Mouse (Mus musculus): ENCODE data around the gene Mcm5.

Gene Mcm5

DNA sequence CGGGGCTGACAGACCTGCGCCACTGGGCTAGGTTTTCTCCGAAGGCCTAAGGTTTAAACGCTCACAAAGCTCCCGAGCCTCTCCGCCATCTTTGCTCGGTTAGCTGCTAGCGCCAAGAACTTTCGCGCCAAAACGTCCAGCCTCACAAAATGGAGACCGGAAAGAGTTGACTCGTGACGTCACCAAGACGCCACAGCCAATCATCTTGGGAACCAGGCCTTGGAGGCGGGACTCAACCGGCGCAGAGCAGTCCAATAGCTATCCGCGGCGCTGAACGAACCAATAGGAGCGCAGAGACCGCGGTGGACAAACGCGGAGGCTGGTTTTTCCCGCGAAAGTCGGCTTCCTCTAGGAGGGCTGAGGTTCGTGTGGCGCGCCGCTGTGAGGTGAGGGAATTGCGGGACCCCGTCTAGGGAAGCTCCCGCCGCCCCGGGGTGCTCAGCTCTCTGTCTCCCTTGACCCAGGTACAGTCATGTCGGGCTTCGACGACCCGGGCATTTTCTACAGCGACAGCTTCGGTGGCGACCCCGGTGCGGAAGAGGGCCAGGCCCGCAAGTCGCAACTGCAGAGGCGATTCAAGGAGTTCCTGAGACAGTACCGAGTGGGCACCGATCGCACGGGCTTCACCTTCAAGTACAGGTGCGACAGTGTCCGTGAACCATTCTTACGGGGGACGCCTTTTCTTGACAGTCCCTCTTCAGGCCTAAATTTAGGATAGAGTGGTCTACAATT is at the start of gene Mcm5:
Gene Mcm5, plus strand, starts transcription at position 334 of the 732 bp plus-strand sequence.
- POLR2A ChIA-PET: interaction anchor here (0.6 to 22.7 kb wide), 132 partner anchors 8 to 1756 kb away, joined by 3 to 979 read pairs (median 6); partner anchors contain the start of genes Hmox1 (in 4 of the 4), Tom1 (in 4 of the 4), Hmgxb4 (in 3 of the 4) and Rasd2 (in 2 of the 4)
- CTCF ChIA-PET: interaction anchor here (0.5 to 3.1 kb wide), 28 partner anchors 9 to 1778 kb away, joined by 3 to 66 read pairs (median 4); partner anchors contain the start of genes Hmox1 (in 2 of the 4), Rasd2 (in 2 of the 4) and Tom1 (in 1 of the 4)

DNA sequence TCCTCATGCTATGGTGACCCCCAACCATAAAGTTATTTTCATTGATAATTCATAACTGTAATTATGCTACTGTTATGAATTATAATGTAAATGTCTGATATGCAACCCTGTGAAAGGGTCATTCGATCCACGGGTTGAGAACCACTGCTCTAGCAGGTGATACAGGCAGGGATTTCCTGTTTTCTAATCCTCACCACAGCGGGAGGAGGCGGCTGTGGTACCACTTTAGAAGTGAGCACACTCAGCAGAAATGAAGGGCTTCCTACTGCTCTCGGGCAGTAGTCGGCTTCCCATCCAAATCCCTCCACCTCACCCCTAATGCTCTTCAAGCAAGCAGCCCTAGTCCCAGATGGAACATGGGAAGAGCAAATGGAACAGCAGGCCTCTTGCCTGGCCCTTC is 49.3 kb upstream of the Mcm5 start:
- POLR2A ChIA-PET: interaction anchor here in 3 of 4 experiments (0.8 to 1.4 kb wide), 6 partner anchors 12 to 62 kb away, joined by 3 to 4 read pairs (median 3); partner anchors contain the start of gene Mcm5 (in 1 of the 3)
- CTCF ChIA-PET: no interaction called here

DNA sequence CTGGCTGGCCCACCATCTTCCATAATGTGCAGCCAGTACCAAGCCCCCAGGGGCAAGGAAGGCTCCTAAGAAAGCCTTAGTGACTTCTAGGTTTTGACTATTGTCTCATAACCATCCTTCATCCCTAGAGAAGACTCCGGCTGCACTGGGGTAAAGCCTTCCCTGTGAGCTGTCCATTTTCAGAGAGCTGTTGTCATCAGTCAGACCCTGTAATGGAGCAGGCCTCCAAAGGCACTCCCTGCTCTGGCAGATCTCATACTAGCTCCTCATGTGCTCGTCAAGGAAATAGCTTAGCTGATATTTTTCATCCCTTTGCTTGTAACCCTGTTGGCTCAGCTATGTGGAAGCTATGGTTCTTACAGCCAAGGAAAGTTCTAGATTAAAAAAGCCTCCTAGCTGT is 48.6 kb upstream of the Mcm5 start:
- POLR2A ChIA-PET: interaction anchor here in 3 of 4 experiments (0.7 to 2.5 kb wide), 8 partner anchors 11 to 61 kb away, joined by 3 to 10 read pairs (median 3); partner anchors contain the start of gene Hmox1 (in 1 of the 3)
- CTCF ChIA-PET: interaction anchor here in 2 of 4 experiments (0.8 to 1.4 kb wide), 2 partner anchors 11 kb away, joined by 5 to 6 read pairs; no protein-coding TSS in a partner anchor

DNA sequence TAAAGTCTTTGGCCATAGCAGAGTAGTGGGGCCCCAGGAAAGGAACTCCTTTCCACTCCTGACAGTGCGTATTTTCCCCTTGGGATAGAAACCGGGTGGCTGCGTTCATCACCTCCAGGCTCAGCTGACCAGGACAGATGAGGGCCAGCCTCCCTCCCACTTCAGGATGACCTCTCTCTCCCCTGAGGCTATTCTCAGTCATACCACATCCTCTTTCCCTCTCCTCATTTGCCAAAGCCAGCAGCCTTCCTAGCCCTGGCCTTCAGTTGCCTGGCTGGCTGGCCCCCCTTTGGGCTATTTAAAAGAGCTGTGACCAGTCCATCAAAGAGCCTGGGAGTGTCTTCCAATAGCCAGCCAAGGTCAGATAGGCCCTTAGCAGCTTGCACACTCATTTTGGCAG is 46.1 kb upstream of the Mcm5 start:
- POLR2A ChIA-PET: interaction anchor here in 3 of 4 experiments (0.5 to 2.5 kb wide), 6 partner anchors 8 to 100 kb away, joined by 3 to 10 read pairs (median 4); partner anchors contain the start of genes Hmox1 (in 1 of the 3) and Mcm5 (in 1 of the 3)
- CTCF ChIA-PET: no interaction called here

DNA sequence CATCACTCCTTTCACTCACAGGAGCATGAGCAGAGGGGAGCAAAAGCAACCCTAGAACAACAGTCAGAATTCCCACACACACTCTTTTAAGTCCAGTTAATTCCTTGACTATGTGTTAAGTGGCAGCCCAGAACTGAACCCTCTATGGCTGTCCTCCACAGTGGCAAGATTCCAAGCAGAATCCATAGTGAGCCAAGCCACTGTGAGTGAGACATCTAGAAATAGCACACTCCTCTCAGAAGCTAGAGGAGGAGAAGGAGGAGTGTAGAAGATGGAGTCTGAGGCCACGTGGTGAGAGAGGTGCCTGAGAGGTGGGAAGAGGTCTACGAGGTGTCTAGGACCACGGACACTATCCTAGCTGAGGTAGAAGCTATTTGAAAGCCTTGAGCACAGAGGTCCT is 44.6 kb upstream of the Mcm5 start:
- ChIA-PET CTCF (no interaction called here), POLR2A (interaction anchor here in 3 of 4 experiments (0.9 to 2.0 kb wide), 5 partner anchors 14 to 45 kb away, joined by 3 to 6 read pairs (median 3); partner anchors contain the start of genes Mcm5 (in 2 of the 3) and Hmox1 (in 1 of the 3))

DNA sequence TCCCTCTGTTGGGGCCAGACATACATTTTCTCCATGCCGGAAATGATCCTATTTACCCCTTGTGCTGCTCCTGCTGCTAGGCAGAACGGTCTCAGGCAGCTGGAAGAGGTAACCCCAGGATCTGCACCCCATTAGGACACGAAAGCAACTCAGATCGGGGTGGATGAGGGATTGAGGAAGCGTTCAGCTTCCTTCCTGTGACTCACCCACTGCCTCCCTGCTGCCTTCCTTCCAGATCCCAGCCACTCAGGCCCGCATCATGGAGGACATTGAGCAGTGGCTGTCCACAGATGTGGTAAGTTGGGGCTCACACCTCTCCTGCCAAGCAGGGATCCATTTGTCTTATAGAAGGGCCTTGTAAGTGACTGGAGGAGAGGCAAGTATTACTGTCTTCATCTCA is 42.1 kb upstream of the Mcm5 start:
- CTCF ChIA-PET: no interaction called here

DNA sequence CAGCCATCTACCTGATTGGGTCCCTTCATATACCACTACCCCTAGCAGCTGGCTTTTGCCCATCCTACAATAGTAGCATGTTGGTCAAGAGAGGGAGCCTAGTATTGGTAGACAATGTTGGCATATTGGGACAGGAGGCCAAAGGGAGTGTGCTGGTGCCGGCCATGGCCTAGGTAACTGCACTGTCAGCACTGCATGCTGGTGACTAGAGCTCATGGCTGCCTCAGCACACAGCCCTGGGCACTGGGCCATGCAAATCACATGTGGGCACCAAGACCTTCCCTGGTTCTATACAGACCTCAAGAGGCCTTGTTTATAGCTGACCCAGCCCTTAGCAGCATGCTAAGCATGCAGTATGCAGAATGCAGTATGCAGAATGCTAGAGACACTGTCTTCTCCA is 39.1 kb upstream of the Mcm5 start:
- POLR2A ChIA-PET: interaction anchor here (0.5 to 9.9 kb wide), 19 partner anchors 14 to 1750 kb away, joined by 3 to 247 read pairs (median 16); partner anchors contain the start of genes Hmox1 (in 3 of the 4), Mcm5 (in 3 of the 4) and Rasd2 (in 1 of the 4)
- CTCF ChIA-PET: interaction anchor here in 3 of 4 experiments (0.9 to 3.5 kb wide), 8 partner anchors 8 to 164 kb away, joined by 3 to 66 read pairs (median 10); partner anchors contain the start of genes Mcm5 (in 3 of the 3) and Hmox1 (in 1 of the 3)

More for the DNA sequence above, 42.1 kb upstream of the Mcm5 start:
- POLR2A ChIA-PET: interaction anchor here (0.5 to 2.2 kb wide), 8 partner anchors 13 to 46 kb away, joined by 3 to 10 read pairs (median 5); partner anchors contain the start of genes Hmox1 (in 1 of the 4) and Mcm5 (in 1 of the 4)

DNA sequence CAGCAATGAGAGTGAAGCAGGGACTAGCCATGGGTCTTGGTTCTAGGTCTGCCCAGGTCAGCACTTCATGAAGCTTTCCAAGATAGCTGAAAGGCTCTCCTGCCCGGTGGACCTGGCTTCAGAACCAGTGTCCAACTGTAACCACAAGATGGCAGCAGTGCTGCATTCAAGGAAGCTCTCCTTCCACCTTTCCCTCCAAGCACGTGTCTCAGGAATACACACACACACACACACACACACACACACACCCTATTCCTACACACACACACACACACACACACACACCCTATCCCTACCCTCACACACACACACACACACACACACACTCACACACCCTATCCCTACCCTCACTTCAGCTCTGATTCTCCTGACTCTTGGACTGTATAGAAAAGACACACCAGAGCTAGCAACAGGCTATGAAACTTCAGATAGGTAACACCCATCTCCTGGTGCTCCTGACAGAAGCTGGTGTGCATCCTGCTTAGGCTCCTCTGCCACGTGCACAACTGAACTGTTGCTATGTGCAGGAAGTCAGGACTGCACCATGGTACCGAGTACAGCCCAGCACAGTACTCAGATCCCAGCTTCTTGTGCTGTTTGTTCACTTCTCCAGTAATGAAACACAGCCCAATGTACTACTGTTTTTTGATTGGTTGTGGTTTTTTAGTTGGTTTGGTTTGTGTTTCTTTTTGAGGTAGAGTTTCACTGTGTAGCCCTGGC is 37.6 kb upstream of the Mcm5 start:
- CTCF ChIA-PET: interaction anchor here (0.6 to 3.5 kb wide), 101 partner anchors 8 to 1997 kb away, joined by 3 to 66 read pairs (median 5); partner anchors contain the start of genes Mcm5 (in 4 of the 4), Rasd2 (in 3 of the 4), Hmox1 (in 2 of the 4) and Tom1 (in 1 of the 4)
- POLR2A ChIA-PET: interaction anchor here (0.6 to 9.9 kb wide), 72 partner anchors 9 to 339 kb away, joined by 3 to 247 read pairs (median 4); partner anchors contain the start of genes Hmox1 (in 4 of the 4), Mcm5 (in 4 of the 4), Rasd2 (in 2 of the 4) and Tom1 (in 2 of the 4)

DNA sequence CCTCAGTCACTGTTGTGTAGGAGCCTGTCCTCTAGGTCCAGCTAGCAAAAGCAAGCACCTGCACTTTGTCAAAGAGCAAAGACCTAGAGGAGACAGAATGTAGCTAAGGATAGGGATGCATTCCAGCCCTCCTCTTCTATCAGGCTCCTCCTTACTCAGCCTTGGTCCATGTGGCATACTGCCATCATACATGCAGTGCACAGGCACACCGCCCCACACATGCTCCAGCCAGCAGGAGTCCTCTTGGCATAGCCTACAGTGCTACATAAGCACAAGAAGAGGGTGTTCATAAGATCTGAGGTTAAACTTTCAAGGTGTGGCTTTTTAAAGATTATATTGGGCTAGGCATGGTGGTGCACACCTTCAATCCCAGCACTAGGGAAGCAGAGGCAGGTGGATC is 34.5 kb upstream of the Mcm5 start:
- POLR2A ChIA-PET: interaction anchor here in 3 of 4 experiments (1.2 to 9.9 kb wide), 10 partner anchors 9 to 60 kb away, joined by 3 to 247 read pairs (median 8); partner anchors contain the start of genes Mcm5 (in 3 of the 3) and Hmox1 (in 1 of the 3)
- CTCF ChIA-PET: no interaction called here

DNA sequence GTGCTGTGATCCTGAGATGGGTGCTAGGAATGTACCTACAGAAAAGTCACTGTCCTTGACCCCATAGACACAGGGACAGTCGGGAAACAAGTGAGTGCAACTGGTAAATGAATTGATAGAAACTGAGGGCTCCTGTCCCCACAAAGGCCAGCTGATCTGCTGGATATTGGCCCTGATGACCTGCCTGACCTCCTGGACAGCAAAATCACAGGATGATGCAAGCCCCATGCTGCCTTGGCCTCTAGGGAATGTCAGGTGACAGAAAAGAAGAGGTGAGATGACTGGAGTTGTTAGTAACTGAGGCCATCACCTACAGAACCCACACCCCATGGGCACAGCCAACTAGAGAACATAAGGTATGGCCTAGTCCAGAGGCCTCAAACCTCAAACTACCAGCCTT is 31.2 kb upstream of the Mcm5 start:
- CTCF ChIA-PET: no interaction called here
- POLR2A ChIA-PET: interaction anchor here in 3 of 4 experiments (0.7 to 9.9 kb wide), 7 partner anchors 11 to 45 kb away, joined by 3 to 247 read pairs (median 6); partner anchors contain the start of genes Mcm5 (in 3 of the 3), Hmox1 (in 2 of the 3) and Tom1 (in 1 of the 3)

DNA sequence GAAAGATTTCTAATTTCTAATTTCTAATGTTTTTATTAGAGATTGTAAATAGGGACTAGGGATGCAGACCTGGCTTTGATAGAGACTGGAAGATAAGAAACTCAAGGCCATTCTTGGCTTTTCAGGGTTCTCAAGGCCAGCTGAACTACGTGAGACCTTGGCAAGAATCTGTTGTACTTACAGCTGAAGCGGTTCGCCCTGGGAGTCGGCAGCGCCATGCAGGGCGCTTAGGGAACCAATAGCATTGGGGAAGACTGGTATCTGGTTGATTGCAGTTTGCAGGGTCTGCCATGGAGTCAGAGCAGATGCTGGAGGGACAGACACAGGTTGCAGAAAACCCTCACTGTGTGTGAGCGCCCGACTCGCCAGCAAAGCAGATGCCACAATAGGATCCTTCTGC is 30.5 kb upstream of the Mcm5 start:
- ChIA-PET POLR2A (interaction anchor here in 2 of 4 experiments (1.4 to 9.9 kb wide), 3 partner anchors 14 to 31 kb away, joined by 6 to 147 read pairs (median 6); partner anchors contain the start of genes Hmox1 (in 2 of the 2) and Mcm5 (in 1 of the 2)), CTCF (no interaction called here)

DNA sequence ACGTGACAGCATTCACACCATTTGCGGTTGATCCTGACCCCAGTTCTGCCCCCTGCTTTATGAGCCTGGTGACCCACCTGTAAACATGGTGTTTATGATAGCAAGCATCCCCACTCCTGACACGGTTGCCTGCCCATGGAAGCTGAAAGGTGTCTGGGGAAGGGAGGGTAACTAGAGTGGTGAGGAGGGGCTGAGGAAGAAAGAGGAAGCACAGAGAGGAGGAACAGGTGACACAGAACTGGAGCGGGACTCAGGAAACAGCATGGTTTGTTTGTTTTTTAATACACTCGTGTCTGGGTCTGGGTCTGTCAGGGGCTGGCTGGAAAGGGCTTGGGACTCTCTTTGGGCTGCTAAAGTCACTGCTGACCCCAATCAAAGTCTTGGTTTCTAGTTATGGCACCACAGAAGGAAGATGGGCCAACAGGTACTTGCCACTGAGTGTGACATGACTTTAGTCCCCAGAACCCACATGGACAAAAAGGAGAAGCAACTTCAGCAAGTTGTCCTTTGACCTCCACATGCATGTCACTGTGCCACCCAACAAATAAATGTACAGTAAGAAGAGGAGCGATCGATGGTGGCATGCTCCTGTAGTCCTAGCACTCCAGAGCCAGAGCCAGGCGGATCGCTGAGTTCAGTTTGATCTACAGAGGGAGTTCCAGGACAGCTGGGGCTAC is 27.9 kb upstream of the Mcm5 start:
- POLR2A ChIA-PET: interaction anchor here in 3 of 4 experiments (0.7 to 7.4 kb wide), 8 partner anchors 11 to 1606 kb away, joined by 3 to 184 read pairs (median 85); partner anchors contain the start of genes Hmox1 (in 2 of the 3) and Mcm5 (in 2 of the 3)
- CTCF ChIA-PET: no interaction called here

DNA sequence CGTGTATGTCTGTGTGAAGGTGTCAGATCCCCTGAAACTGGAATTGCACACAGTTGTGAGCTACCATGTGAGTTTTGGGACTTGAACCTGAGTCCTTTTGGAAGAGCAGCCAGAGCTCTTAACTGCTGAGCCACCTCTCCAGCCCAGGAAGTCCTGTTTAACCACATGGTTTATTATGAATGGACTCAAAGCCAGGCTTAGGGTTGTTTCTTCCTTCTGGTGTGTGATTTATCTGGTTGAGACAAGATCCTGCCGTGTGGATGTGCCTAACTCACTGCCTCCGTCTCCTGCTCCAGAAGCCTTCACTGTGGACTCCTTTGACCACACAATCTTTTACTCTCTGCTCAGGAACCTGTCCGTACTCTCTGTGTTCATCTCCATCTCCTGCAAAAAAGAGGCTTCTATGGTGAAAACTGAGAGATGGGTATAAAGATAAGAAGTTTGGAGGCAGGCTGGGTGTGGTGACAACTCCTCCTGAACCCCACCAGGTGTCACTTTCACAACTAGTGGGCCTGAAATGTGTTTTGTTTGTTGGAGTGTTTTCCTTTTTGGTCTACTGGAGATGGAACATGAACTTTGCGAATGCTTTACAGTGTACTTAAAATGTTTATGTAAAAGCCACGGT is 27.1 kb upstream of the Mcm5 start:
- ChIA-PET CTCF (interaction anchor here in 3 of 4 experiments (1.0 to 2.7 kb wide), 4 partner anchors 10 to 53 kb away, joined by 3 to 22 read pairs (median 6); partner anchors contain the start of gene Mcm5 (in 1 of the 3)), POLR2A (interaction anchor here (0.7 to 7.4 kb wide), 19 partner anchors 8 to 1607 kb away, joined by 3 to 184 read pairs (median 11); partner anchors contain the start of genes Mcm5 (in 4 of the 4), Hmox1 (in 3 of the 4) and Tom1 (in 1 of the 4))

DNA sequence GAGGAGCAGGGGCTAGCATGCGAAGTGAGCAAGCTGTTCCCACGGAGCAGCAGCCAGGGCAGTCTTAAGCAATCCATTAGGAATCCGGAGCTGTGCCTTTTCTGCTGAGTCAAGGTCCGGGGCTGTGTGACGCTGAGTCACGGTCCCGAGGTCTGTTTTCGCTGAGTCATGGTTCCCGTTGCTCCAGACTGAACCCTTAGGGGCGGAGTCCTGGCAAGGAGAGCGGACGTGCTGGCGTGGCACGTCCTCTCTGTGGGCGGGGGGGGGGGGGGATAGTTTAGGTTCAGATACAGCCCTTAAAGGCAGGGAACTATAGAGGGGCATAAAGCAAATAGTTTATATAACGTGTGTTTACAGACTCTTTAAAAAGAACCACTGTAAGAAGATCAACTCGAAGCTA is 25.5 kb upstream of the Mcm5 start:
- CTCF ChIA-PET: interaction anchor here (0.6 to 2.8 kb wide), 10 partner anchors 12 to 1023 kb away, joined by 3 to 25 read pairs (median 4); partner anchors contain the start of gene Mcm5 (in 2 of the 4)
- POLR2A ChIA-PET: interaction anchor here (0.6 to 7.4 kb wide), 63 partner anchors 8 to 560 kb away, joined by 3 to 184 read pairs (median 6); partner anchors contain the start of genes Hmox1 (in 4 of the 4), Mcm5 (in 4 of the 4), Tom1 (in 2 of the 4) and Rasd2 (in 1 of the 4)

DNA sequence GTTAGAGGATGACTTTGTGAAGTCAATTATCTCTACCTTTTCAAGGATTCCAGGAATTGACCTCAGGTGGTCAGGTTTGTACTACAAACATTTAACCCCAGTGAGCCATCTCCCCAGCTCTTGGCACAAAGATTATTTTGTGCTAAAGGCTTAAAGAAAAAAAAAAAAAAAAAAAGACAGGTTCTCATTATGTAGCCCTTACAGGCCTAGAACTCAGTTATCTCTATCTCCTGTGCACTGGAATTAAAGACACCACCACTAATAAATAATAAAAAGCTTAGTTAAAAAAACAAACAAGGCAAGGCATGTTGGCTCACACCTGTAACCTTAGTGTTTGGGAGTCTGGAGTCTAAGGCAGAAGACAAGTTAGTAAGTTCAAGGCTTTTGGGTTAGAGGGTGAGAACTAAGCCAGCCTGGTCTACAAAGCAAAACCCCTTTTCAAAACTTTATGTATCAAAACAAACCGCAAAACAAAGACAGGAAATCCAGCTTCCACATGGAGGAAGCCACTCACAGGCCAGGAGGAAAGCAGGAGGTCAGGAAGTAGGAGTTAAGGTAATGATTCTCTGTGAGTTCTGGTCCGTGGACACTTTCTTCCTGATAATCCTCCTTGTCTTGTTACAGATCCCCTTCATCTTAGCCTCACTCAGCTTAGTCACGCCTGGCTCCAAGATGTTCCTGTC is 24.8 kb upstream of the Mcm5 start:
- CTCF ChIA-PET: interaction anchor here in 2 of 4 experiments (0.9 to 2.8 kb wide), 5 partner anchors 12 to 24 kb away, joined by 3 to 25 read pairs (median 8); partner anchors contain the start of gene Mcm5 (in 2 of the 2)
- POLR2A ChIA-PET: interaction anchor here (0.5 to 7.4 kb wide), 51 partner anchors 8 to 1683 kb away, joined by 3 to 184 read pairs (median 7); partner anchors contain the start of genes Hmox1 (in 4 of the 4), Mcm5 (in 4 of the 4), Tom1 (in 2 of the 4) and Hmgxb4 (in 1 of the 4)

DNA sequence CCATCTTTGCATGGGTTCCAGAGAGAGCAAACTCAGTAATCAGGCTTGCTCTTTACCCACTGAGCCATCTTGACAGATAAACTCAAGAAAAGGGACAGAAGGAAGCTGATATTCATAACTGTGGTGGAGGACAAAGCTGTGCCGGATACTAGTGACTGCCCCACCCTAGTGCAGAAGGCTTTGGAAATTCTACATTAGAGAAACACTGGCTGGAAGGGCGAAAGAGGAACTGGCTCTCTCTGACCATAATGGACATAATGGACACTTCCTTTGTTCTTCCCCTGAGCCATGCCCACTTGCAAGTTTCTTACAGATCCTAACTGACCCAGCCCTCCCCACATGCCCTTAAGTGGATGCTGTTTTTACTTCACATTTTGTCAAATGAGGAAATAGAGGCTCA is 23.4 kb upstream of the Mcm5 start:
- ChIA-PET CTCF (interaction anchor here in 1 of 4 experiments (0.8 kb wide), 1 partner anchor 15 kb away, joined by 4 read pairs; no protein-coding TSS in a partner anchor), POLR2A (interaction anchor here (0.8 to 7.4 kb wide), 13 partner anchors 7 to 40 kb away, joined by 3 to 184 read pairs (median 23); partner anchors contain the start of genes Mcm5 (in 3 of the 4) and Hmox1 (in 2 of the 4))

All from embryonic stem cell, embryonic (primary cell).